Mouse (Mus musculus) layer of hippocampus, adult 2 months (tissue): ENCODE data around the gene Tmem238l. TPM values are rescaled to one million over a fixed set of nuclear protein-coding genes. Genes with fewer than 3 reads are reported as not detected.

Experiments used
- DNase-seq, 2 experiments: peaks; one replicate each; pipeline ENCODE4 v3.0.0; 2022; ENCODE audit warnings: low spot score in 2 of 2
- H3K27ac ChIP-seq: fragments of 200-600 bp; 2 replicates; pipeline ENCODE4 v1.8.1; 2022
- H3K4me3 ChIP-seq: fragments of 200-600 bp; 2 replicates; pipeline ENCODE4 v1.8.1; 2022; ENCODE audit warnings: mild to moderate bottlenecking
- CTCF ChIP-seq: fragments of 200-600 bp; conservative IDR thresholded peaks from 2 replicates; pipeline ENCODE4 v1.8.1; 2022; ENCODE audit warnings: antibody characterized with exemption, mild to moderate bottlenecking, moderate library complexity
- total RNA-seq, 2 experiments: library from RNA; stranded (reverse); gene quantifications; 2 replicates each; pipeline ENCODE4 v1.2.3; 2021

The Tmem238l gene
- total RNA-seq, 2 experiments from 2014 or later = not detected

DNA sequence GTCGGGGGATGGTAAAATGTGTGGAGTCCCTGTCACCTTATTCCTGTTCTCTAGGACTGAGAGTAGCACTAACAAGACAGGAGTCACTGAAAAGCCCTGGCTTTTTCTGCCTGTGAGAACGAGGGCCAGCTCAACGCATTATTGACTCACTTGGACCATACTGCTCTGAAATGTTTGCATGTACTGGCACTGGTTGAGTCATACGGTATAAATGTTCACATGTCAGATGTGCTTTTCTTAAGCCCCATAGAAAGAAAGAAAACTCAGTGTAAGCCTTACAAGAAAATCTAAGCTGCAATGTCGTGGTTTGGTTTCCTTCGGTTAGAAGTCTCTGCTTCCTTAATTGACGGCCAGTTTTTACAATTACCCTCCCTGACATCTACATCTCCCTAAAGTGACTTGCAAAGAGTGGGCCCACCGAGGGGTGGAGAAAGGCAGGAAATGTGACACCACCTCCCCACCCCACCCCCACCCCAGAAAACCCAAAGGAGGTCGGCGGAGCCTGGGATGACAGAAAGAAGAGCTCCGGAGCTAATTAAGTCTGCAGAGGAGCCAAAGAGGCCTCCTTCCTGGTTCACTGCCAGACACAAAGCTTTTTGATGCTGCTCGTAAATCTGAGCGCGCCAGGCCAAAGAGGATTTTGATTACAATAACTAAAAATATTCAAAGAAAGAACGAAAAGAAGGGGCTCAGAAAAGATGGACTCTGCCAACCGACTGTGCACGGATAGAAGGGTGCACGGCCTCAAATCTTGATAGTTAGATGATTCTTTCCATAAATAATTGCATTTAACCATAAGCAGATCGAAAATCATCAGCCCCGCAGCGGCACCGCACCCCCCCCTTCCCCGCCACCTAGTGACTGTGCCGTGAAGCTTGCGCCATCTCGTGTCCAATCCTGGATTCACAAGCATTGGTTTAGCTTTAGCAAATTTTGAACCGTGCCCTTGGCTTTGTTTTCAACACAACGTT, 28.0 kb downstream of the Tmem238l start:
- TF ChIP-seq CTCF = peak; percentile 90
- H3K27ac ChIP-seq = peak overlapping the region; percentile 87
- DNase-seq = peak; percentile 65 to 80
- H3K4me3 ChIP-seq = peak overlapping the region; percentile 62

DNA sequence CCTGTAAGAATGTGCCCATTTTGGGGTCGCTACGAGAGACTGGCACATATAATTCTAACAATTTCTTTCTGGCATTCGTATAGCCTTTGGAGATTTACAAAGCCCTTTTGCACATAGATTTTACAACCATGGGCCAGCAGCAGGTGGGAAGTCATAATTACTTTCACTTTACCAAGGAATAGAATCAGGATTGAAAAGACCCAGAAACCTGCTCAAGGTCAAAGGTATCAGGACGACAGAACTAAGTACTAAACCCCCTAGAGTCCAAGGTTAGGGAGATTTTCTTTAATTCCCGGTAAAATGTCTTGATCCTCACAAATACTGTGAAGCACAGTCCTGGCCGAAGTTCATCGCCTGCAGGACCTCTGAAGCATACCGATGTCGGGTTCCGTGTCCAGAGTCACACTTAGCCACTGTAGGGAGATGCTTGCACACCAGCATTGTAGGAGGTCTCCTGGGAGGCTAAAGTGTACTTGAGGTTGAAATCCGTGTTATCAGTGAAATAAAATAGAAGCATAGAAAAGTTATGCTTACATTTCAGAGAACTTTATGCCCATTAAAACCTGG, 28.8 kb downstream of the Tmem238l start:
- no peak for DNase-seq
- TF ChIP-seq CTCF = no peak
- Histone ChIP-seq H3K4me3 (peak overlapping the region; percentile 62), H3K27ac (peak overlapping the region; percentile 87)

DNA sequence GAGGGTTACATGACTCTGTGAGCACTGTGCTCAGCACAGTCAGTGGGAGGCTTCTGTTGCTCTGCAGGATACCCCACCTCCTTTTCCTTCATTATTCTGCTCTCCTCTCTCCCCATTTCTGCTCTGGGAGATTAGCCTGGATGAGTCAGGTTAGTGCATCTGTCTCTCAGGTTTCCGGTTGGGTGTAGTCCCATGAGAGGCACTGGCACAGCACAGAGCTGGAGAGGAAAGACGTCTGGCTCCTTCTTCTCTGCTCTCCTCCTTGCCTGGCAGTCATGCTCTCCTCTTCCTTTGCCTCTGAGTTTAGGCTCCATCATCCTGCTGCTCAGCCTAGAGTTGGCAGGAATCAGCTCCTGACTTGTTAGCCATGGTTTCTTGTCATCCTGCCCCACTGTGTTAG, 35.7 kb downstream of the Tmem238l start:
- no peak for TF ChIP-seq CTCF
- H3K27ac ChIP-seq = no peak overlapping the region
- DNase-seq = peak in 1 of 2 experiments; percentile 9
- H3K4me3 ChIP-seq = no peak overlapping the region

DNA sequence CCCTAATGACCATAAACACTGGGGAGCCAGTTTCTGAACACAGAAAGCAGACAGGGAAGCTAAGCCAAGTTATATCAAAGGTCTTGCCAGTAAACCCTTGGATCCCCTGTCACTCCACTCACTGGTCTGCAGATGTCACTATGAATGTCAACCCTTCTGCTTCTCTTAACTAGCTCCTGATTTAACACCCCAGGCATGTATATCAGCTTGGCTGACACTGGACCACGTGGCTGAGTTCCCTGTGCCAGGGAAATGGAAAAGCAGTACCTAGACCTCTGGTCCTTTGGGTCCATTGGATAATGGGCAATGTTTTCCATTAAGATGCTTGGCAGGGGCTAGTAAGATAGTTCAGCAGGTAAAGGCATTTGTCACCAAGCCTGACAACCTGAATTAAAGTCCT, 37.2 kb downstream of the Tmem238l start:
- no peak overlapping the region for H3K4me3 ChIP-seq
- no peak for TF ChIP-seq CTCF
- DNase-seq = no peak
- H3K27ac ChIP-seq = no peak overlapping the region

DNA sequence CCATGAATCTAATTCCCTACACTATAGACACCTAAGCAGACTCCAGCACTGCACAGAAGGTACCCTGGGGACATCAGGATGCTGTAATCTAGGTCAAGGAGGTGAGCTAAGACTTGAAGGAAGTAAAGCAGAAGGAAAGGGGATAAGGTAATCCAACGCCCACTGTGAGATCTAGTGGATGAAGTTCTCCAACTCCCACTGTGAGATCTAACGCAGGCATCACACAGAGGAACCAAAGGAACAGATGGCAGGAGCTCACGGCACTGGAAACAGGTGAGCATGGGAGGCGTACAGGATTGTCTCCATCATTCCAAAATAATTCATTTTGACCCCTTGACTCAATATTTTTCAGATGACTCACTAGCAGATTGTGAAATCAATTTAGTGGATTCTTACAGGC, 40.0 kb downstream of the Tmem238l start:
- TF ChIP-seq CTCF = no peak
- H3K4me3 ChIP-seq = no peak overlapping the region
- no peak for DNase-seq
- H3K27ac ChIP-seq = no peak overlapping the region

DNA sequence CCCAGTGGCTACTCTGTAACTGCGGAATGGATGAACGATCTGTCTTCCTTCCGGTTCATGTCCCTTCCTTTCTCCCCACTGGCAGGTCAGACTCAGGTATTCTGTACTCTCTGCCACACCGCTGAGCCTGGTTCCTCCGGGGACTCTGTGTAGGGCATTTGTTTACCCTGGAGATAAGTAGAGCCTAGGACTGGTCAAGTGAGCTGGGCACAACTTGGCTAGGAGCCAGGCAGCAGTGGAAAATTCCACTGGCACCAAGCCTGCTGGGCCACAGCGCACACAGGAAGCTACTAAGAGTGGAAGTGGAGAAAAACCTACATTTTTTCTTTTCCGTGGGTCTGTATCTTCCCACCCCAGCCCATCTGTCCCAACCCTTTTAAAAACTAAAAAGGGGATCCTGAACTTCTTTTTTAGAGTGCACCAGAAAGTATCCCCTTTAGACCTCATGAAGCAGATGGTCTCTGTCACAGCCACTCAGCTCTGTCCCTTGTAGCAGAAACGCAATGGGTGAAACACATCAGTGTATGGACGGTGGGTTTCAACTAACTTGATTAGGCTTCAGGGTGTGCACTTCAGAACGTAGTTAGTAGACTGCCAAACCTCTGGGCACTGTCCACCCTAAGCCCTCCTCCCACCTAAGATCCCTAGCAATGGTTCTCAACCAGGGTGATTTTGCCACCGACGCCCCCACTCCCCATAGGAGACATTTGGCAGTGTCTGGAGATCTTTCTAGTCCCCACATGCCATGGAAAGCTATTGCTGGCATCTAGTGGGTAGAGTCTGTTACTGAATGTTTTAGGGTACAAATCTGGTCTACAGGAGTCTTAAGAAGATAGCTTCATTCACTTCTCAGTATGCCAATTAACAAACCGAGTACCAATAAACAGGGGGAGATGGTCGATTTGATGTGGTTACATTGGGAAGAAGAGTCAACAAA, 42.3 kb downstream of the Tmem238l start:
- peak; percentile 56 for TF ChIP-seq CTCF
- H3K27ac ChIP-seq = no peak overlapping the region; the same call in 1 of the 2 replicates
- H3K4me3 ChIP-seq = no peak overlapping the region
- DNase-seq = peak in 1 of 2 experiments; percentile 25

DNA sequence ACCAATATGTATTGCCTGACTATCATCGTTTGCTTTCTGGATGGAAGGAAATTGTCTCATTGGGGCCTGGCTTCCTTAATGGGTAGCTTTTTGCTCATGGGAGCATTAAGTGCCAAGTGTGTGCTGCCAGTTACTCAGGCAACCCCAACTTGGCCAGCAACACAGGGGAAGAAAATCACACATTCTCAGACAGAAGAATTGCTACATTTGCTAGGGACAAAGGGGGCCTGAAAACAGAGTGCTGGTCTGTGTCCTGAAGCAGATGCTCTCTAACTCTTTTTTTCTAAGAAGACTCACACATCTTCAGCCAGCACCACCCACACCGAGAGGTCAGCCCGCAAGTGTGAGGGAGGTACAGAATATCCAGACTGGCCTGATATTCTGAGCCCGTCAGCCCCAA, 44.2 kb downstream of the Tmem238l start:
- no peak for DNase-seq
- no peak overlapping the region for H3K27ac ChIP-seq
- no peak for TF ChIP-seq CTCF
- H3K4me3 ChIP-seq = no peak overlapping the region

DNA sequence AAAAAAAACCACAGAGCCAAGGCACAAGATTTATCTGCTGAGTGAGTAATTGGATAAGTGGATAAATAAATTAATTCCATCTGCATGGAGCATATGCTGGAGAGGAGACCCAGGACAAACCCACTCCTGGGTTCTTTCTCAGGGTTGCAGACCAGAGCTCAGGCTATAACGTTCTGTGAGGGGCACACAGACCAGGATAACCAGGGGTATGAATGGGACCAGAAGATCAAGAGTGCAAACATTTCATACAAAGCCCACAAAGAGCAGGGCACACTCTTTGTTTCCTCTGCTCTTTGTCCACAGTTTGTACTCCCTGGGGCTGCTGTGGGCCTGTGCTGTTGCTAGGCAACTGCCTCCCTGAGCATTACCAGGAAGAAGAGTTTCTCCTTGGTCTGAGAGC, 45.3 kb downstream of the Tmem238l start:
- DNase-seq = no peak
- Histone ChIP-seq H3K27ac (no peak overlapping the region), H3K4me3 (no peak overlapping the region)
- TF ChIP-seq CTCF = no peak

DNA sequence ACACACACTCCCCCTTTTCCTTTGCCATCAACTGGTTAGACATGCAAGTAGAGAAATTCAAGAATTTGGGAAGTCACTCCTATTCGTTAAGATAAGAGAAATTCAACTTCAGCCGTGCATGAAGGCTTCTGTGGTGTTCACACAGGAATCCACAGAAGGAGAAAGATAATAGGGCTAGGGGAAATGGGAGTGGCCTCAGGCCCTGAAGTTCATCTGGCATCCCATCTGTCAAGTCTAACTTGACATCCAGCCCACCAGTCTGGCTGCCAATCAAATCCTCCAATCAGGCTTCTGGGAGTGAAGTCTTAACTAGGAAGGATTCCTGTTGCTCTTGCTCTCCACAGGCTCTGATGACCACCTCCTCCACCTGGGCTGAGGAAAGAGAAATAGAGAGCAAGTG, 46.5 kb downstream of the Tmem238l start:
- DNase-seq = no peak
- no peak for TF ChIP-seq CTCF
- Histone ChIP-seq H3K4me3 (no peak overlapping the region), H3K27ac (no peak overlapping the region)

DNA sequence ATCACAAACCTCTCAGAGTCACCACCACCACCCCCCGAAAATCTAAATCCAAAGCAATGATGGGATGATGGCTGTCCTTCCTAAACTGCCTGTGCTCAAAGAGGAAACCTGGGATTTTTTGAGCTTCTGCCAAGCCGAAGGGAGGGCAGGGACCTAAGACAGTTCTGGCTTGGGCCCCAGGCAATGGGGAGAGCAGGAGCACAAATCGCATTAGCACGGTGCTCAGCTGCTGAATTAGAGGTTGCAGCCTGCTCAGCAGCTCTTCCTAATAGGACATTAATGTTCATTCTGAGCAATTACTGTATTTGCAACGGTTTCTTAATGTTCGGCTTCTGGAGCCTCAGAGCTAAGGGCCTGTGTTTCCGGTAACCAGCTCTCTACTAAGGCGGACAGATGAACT, 51.5 kb downstream of the Tmem238l start:
- DNase-seq = no peak
- Histone ChIP-seq H3K27ac (no peak overlapping the region), H3K4me3 (no peak overlapping the region)
- no peak for TF ChIP-seq CTCF

DNA sequence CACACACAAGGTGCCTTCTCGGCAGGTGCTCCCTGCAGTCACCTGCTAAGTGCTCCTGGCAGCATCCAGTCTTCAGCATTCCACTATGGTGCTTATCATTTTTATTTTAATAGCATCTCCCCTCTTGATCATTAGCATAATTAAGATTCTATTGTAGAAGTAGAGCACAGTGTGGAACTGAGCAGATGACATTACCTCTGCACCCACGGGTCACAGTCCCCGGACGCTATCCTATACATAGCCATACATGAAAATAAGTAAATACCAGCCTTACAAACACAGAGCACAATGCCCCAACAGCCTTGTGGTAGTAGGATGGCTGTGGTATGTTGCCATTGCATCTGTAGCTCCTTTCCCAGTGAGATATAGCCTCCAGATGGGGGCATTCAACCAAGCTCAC, 52.1 kb downstream of the Tmem238l start:
- no peak for DNase-seq
- Histone ChIP-seq H3K4me3 (no peak overlapping the region), H3K27ac (no peak overlapping the region)
- no peak for TF ChIP-seq CTCF

DNA sequence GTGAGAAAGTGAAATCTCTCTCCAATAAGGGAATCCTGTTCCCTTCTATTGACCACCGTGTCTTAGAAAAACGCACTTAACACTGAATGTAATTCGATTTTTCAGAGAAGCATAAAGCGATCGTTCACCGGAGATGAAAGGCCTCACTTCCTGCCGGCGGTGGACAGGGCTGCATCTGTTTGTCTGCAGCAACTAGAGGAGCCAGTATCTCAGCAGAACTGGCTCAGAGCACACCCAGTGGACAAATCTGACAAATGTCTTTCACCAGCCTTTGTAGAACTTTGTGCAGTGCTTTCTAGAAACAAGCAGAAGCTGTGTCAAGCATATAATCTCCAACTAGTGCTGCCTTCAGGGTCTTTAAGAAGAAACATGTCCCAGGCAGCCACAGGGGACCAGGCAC, 54.0 kb downstream of the Tmem238l start:
- no peak overlapping the region for H3K4me3 ChIP-seq
- DNase-seq = no peak
- TF ChIP-seq CTCF = peak; percentile 66
- no peak overlapping the region for H3K27ac ChIP-seq

DNA sequence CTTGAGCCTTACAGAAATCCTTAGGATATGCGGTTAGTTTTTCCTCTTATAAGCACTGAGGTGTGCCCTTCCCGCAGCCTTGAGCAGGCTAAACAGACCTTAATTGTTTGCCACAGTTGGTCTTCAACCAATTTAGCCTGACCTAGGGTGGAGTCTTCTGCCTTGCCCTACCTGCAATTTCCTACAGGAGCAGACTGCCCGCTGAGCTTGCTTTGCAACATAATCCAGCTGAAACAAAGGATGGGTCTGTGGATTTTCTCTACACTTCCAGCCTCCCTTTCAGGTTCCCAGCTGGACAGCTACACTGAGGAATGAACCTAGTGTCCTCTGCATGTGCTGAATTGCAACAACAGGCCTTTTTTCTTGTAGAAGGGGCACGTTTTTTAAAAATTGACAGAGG, 55.2 kb downstream of the Tmem238l start:
- no peak for TF ChIP-seq CTCF
- Histone ChIP-seq H3K4me3 (no peak overlapping the region), H3K27ac (no peak overlapping the region)
- no peak for DNase-seq

Other genes starting within 250 kb of the Tmem238l start
- gene Pirt, start 44.7 kb upstream of the Tmem238l start, total RNA-seq = 1 to 10 TPM; 1.4 to 1.9 TPM
- under 1 TPM; 0.44 to 0.95 TPM for gene Tmem220, start 68.5 kb downstream of the Tmem238l start, total RNA-seq
- 10 to 100 TPM; 27.7 to 29.3 TPM for gene Adprm, start 96.0 kb downstream of the Tmem238l start, total RNA-seq
- gene Sco1, start 96.0 kb downstream of the Tmem238l start, total RNA-seq = 10 to 100 TPM in 1 of 2 experiments, 1 to 10 TPM in 1; 9.4 to 10.6 TPM
- gene Myh3, start 121.7 kb downstream of the Tmem238l start, total RNA-seq = under 1 TPM; 0.67 to 0.91 TPM
- gene Myh2, start 214.4 kb downstream of the Tmem238l start, total RNA-seq = under 1 TPM; 0.10 to 0.18 TPM
- gene Myh1, start 243.4 kb downstream of the Tmem238l start, total RNA-seq = under 1 TPM; 0.17 to 0.20 TPM